Mouse (Mus musculus): ENCODE measurements around the gene Phkg1. TPM values are rescaled to one million over a fixed set of nuclear protein-coding genes. Genes with fewer than 3 reads are reported as not detected.

Phkg1 gene
- polyA plus RNA-seq, 1 experiment from 2014 or later: 0.92 TPM

DNA sequence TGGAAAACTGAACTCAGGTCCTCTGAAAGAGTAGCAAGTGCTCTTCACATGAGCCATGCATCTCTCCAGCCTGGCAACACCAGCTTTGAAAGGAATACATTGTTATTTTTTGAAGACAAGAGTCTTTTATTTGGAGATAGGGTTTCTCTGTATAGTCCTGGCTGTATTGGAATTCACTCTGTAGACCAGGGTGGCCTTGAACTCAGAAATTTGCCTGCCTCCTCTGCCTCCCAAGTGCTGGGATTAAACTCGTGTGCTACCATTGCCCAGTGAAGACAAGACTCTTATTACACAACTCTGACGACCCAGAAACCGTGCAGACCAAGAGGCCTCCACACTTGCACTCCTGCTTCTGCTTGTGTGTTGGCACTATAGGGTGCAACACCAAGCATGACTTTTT, 18.5 kb downstream of the Phkg1 start:
- no peak overlapping the region for H3K27ac ChIP-seq (ENCODE audit: low read depth, low read length)
- H3K4me1 ChIP-seq (ENCODE audit: control insufficient read depth, insufficient read depth, low read length): no peaks in the 10 kb centered on the region
- no peak overlapping the region for H3K9ac ChIP-seq (replicated peaks; ENCODE audit: low read depth, low read length)
- H3K4me3 ChIP-seq (ENCODE audit: low read depth, low read length): no peak overlapping the region
- peaks cover 26% of the 10 kb centered on the region for H3K36me3 ChIP-seq (ENCODE audit: control insufficient read depth, insufficient read depth, low read length)
- no peaks in the 10 kb centered on the region for H3K27me3 ChIP-seq (ENCODE audit: control insufficient read depth, insufficient read depth, low read length)
- H3K4me2 ChIP-seq (ENCODE audit: low read depth, low read length): no peak overlapping the region
- 76% methylated on average over 3 of the region's 3 CpGs for WGBS
- no peak for ATAC-seq (ENCODE audit: low read depth)
- no peaks in the 10 kb centered on the region for H3K9me3 ChIP-seq (ENCODE audit: control insufficient read depth, low read length)

DNA sequence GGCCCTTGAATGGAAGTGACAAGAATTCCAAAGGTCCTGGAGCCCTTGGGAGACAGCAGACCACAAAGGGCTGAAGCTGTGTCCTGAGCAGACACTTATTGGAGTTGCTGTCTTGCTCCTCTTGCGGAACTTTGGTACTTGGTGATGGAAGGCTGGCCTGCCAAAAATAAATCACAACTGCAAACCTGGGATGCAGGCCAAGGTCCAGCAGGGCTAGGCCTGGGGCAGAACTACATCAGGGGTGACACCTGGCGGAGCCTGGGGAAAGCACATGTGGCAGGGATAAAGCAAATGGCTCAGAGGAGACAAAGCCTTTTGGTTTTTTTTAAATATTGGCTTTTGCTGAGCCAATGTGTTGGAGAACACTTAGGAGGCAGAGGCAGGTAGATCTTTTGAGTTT, 19.4 kb downstream of the Phkg1 start:
- Histone ChIP-seq H3K9ac (replicated peaks; ENCODE audit: low read depth, low read length) (no peak overlapping the region), H3K36me3 (ENCODE audit: control insufficient read depth, insufficient read depth, low read length) (peaks cover 26% of the 10 kb centered on the region), H3K9me3 (ENCODE audit: control insufficient read depth, low read length) (no peaks in the 10 kb centered on the region), H3K4me1 (ENCODE audit: control insufficient read depth, insufficient read depth, low read length) (no peaks in the 10 kb centered on the region), H3K4me3 (ENCODE audit: low read depth, low read length) (no peak overlapping the region), H3K27ac (ENCODE audit: low read depth, low read length) (no peak overlapping the region), H3K27me3 (ENCODE audit: control insufficient read depth, insufficient read depth, low read length) (no peaks in the 10 kb centered on the region), H3K4me2 (ENCODE audit: low read depth, low read length) (no peak overlapping the region)
- ATAC-seq (ENCODE audit: low read depth): no peak
- 58% methylated on average over 2 of the region's 2 CpGs for WGBS

GRCm38 (mm10) chr5:129877731-129878455, 20.5 kb downstream of the Phkg1 start:
- no peak overlapping the region for H3K27ac ChIP-seq (ENCODE audit: low read depth, low read length)
- no peaks in the 10 kb centered on the region for H3K9me3 ChIP-seq (ENCODE audit: control insufficient read depth, low read length)
- ATAC-seq (ENCODE audit: low read depth): no peak
- no peaks in the 10 kb centered on the region for H3K27me3 ChIP-seq (ENCODE audit: control insufficient read depth, insufficient read depth, low read length)
- peaks cover 19% of the 10 kb centered on the region for H3K36me3 ChIP-seq (ENCODE audit: control insufficient read depth, insufficient read depth, low read length)
- no peaks in the 10 kb centered on the region for H3K4me1 ChIP-seq (ENCODE audit: control insufficient read depth, insufficient read depth, low read length)
- H3K9ac ChIP-seq (replicated peaks; ENCODE audit: low read depth, low read length): no peak overlapping the region
- H3K4me2 ChIP-seq (ENCODE audit: low read depth, low read length): no peak overlapping the region
- H3K4me3 ChIP-seq (ENCODE audit: low read depth, low read length): no peak overlapping the region
- 77% methylated on average over 9 of the region's 9 CpGs for WGBS

GRCm38 (mm10) chr5:129875098-129875497, 23.3 kb downstream of the Phkg1 start:
- H3K4me3 ChIP-seq (ENCODE audit: low read depth, low read length): no peak overlapping the region
- no peaks in the 10 kb centered on the region for H3K4me1 ChIP-seq (ENCODE audit: control insufficient read depth, insufficient read depth, low read length)
- H3K36me3 ChIP-seq (ENCODE audit: control insufficient read depth, insufficient read depth, low read length): peaks cover under 1% of the 10 kb centered on the region; the same call in 1 of the 2 replicates
- ATAC-seq (ENCODE audit: low read depth): no peak
- no peaks in the 10 kb centered on the region for H3K9me3 ChIP-seq (ENCODE audit: control insufficient read depth, low read length)
- H3K4me2 ChIP-seq (ENCODE audit: low read depth, low read length): no peak overlapping the region
- no peak overlapping the region for H3K9ac ChIP-seq (replicated peaks; ENCODE audit: low read depth, low read length)
- no peaks in the 10 kb centered on the region for H3K27me3 ChIP-seq (ENCODE audit: control insufficient read depth, insufficient read depth, low read length)
- 75% methylated on average over 11 of the region's 11 CpGs for WGBS
- H3K27ac ChIP-seq (ENCODE audit: low read depth, low read length): no peak overlapping the region

- no peak overlapping the region for H3K27ac ChIP-seq (ENCODE audit: low read depth, low read length)
- 86% methylated on average over 12 of the region's 12 CpGs for whole genome bisulfite sequencing
- no peaks in the 10 kb centered on the region for H3K36me3 ChIP-seq (ENCODE audit: control insufficient read depth, insufficient read depth, low read length)
- ATAC-seq (ENCODE audit: low read depth): no peak
- H3K4me2 ChIP-seq (ENCODE audit: low read depth, low read length): no peak overlapping the region
- no peaks in the 10 kb centered on the region for H3K9me3 ChIP-seq (ENCODE audit: control insufficient read depth, low read length)
- H3K9ac ChIP-seq (replicated peaks; ENCODE audit: low read depth, low read length): no peak overlapping the region
- no peaks in the 10 kb centered on the region for H3K27me3 ChIP-seq (ENCODE audit: control insufficient read depth, insufficient read depth, low read length)
- no peaks in the 10 kb centered on the region for H3K4me1 ChIP-seq (ENCODE audit: control insufficient read depth, insufficient read depth, low read length)
- H3K4me3 ChIP-seq (ENCODE audit: low read depth, low read length): no peak overlapping the region
Observed at GRCm38 (mm10) chr5:129873942-129874341, 24.4 kb downstream of the Phkg1 start.

DNA sequence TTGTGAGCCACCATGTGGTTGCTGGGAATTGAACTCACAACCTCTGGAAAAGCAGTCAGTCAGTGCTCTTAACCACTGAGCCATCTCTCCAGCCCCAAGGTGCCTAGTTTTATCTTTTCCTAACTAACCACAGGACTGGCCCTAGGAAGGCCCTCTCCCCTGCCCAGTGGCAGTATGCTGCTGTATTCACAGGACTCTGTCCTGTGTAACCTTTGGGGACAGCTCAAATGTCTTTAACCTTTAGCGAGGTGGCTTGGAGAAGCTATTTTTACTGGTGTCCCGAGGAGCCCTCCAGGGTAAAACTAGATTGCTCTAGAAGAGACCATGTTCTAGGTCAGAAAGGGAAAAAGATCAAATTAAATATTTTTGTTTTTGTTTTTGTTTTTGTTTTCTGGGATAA, 27.1 kb downstream of the Phkg1 start:
- Histone ChIP-seq H3K27me3 (ENCODE audit: control insufficient read depth, insufficient read depth, low read length) (no peaks in the 10 kb centered on the region), H3K9me3 (ENCODE audit: control insufficient read depth, low read length) (no peaks in the 10 kb centered on the region), H3K36me3 (ENCODE audit: control insufficient read depth, insufficient read depth, low read length) (no peaks in the 10 kb centered on the region), H3K4me3 (ENCODE audit: low read depth, low read length) (no peak overlapping the region), H3K27ac (ENCODE audit: low read depth, low read length) (no peak overlapping the region), H3K4me2 (ENCODE audit: low read depth, low read length) (no peak overlapping the region), H3K4me1 (ENCODE audit: control insufficient read depth, insufficient read depth, low read length) (no peaks in the 10 kb centered on the region), H3K9ac (replicated peaks; ENCODE audit: low read depth, low read length) (no peak overlapping the region)
- WGBS: 84% methylated on average over 2 of the region's 2 CpGs
- ATAC-seq (ENCODE audit: low read depth): no peak

DNA sequence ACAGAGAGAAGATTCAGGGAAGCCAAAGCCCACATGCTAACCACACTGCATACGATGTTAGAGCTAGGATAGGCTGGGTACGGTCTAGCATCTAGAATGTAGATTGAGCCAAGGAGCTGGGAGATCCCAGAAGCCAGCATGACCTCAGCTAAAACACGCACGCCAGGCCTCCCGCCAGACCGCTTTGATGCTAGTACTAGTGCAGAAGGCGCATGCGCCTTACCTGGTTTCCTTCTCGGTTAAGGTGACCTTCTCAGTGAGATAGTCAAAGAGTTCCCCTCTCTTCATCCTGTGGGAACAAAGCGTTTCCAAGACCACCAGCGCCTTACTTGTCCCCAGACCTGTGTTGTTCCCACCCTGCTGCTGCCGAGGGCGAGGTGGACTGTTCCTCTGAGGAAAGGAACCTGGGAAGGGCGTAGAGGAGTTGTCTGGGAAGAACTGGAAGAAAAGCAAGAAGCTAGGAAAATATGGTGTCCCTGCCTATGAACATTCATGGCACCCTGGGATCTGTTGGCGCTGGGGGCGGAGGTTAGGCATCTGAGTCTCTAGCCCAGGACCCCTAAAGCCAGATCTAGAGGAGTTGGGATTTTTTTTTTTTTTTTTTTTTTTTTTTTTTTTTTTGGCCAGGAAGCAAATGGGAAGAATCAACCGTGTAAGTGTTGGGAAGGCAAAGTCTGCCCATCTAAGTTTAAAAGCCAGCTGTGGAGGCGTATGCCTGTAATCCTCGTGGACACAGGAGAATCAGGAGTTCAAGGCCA, 28.9 kb downstream of the Phkg1 start:
- Histone ChIP-seq H3K27me3 (ENCODE audit: control insufficient read depth, insufficient read depth, low read length) (no peaks in the 10 kb centered on the region), H3K4me2 (ENCODE audit: low read depth, low read length) (no peak overlapping the region), H3K9me3 (ENCODE audit: control insufficient read depth, low read length) (no peaks in the 10 kb centered on the region), H3K27ac (ENCODE audit: low read depth, low read length) (no peak overlapping the region), H3K4me1 (ENCODE audit: control insufficient read depth, insufficient read depth, low read length) (no peaks in the 10 kb centered on the region), H3K4me3 (ENCODE audit: low read depth, low read length) (no peak overlapping the region), H3K9ac (replicated peaks; ENCODE audit: low read depth, low read length) (no peak overlapping the region), H3K36me3 (ENCODE audit: control insufficient read depth, insufficient read depth, low read length) (no peaks in the 10 kb centered on the region)
- WGBS: 89% methylated on average over 19 of the region's 19 CpGs
- no peak for ATAC-seq (ENCODE audit: low read depth)

DNA sequence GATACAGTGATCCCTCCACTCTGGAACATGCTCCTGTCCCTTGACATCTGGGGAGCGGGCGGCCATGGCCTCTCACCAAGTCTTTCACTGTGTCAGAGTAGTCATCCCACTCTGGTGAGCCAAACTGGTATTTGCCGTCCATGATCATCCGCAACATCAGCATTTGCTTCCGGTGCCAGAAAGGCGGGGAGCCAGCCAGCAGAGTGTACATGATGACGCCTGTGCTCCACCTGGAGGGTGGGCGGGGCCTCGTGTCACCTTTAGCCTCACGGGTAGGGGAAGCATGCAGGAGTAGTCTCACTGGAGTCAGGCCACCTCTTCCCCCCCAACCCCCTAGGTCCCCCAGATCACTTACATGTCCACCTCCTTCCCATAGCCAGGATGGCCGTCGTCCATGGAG, 32.5 kb downstream of the Phkg1 start:
- H3K36me3 ChIP-seq (ENCODE audit: control insufficient read depth, insufficient read depth, low read length): no peaks in the 10 kb centered on the region
- WGBS: 86% methylated on average over 12 of the region's 12 CpGs
- no peaks in the 10 kb centered on the region for H3K4me1 ChIP-seq (ENCODE audit: control insufficient read depth, insufficient read depth, low read length)
- no peak overlapping the region for H3K4me3 ChIP-seq (ENCODE audit: low read depth, low read length)
- H3K27me3 ChIP-seq (ENCODE audit: control insufficient read depth, insufficient read depth, low read length): no peaks in the 10 kb centered on the region
- no peak overlapping the region for H3K27ac ChIP-seq (ENCODE audit: low read depth, low read length)
- no peak for ATAC-seq (ENCODE audit: low read depth)
- H3K9ac ChIP-seq (replicated peaks; ENCODE audit: low read depth, low read length): no peak overlapping the region
- no peaks in the 10 kb centered on the region for H3K9me3 ChIP-seq (ENCODE audit: control insufficient read depth, low read length)
- no peak overlapping the region for H3K4me2 ChIP-seq (ENCODE audit: low read depth, low read length)

- Histone ChIP-seq H3K9me3 (ENCODE audit: control insufficient read depth, low read length) (no peaks in the 10 kb centered on the region), H3K4me1 (ENCODE audit: control insufficient read depth, insufficient read depth, low read length) (no peaks in the 10 kb centered on the region), H3K27ac (ENCODE audit: low read depth, low read length) (no peak overlapping the region), H3K4me3 (ENCODE audit: low read depth, low read length) (no peak overlapping the region), H3K4me2 (ENCODE audit: low read depth, low read length) (no peak overlapping the region), H3K36me3 (ENCODE audit: control insufficient read depth, insufficient read depth, low read length) (0 out of 2 replicates have a peak, but pooled peaks cover 6% of the 10 kb centered on the region), H3K27me3 (ENCODE audit: control insufficient read depth, insufficient read depth, low read length) (no peaks in the 10 kb centered on the region), H3K9ac (replicated peaks; ENCODE audit: low read depth, low read length) (no peak overlapping the region)
- WGBS: 11% methylated on average over 18 of the region's 18 CpGs
- ATAC-seq (ENCODE audit: low read depth): no peak
Observed at GRCm38 (mm10) chr5:129864467-129864866, 33.9 kb downstream of the Phkg1 start.

All from neural tube, embryonic 14.5 days (tissue).